Mouse (Mus musculus) olfactory bulb, adult 2 months (tissue): ENCODE data around the gene Tnfaip8l1.

Experiments used
- CTCF ChIP-seq: fragments of 200-500 bp; IDR thresholded peaks from 2 replicates; pipeline ENCODE4 v1.5.1; 2012; ENCODE audit warnings: low read depth, mild to moderate bottlenecking, low read length, moderate library complexity; ENCODE audit not compliant: insufficient read depth
- POLR2A ChIP-seq: fragments of 200-500 bp; IDR thresholded peaks from 2 replicates; pipeline ENCODE4 v1.6.1; 2012; ENCODE audit warnings: mild to moderate bottlenecking, low read depth, low read length, moderate library complexity; ENCODE audit not compliant: insufficient read depth

DNA sequence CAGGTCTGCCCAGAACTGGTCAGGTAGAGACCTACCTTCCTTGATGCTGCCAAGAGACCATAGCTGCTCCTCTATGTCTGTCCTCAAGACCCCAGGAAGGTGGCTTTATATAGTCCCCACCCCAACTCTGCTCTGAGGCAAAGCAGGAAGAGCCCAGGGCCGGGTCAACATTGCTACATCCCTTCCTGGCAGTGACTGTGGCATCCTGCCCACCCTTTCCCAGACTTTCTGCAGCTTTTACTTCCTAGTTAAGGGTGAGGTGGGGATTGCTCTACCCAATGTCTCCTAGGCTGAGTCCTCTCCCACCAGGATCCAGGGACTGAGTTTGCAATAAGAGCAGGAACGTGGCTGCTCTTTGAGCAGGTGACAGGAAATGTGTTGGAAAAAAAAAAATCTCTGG, 40.5 kb upstream of the Tnfaip8l1 start, which contains the start of gene Lrg1:
- TF ChIP-seq CTCF (no peak), POLR2A (no peak)
